Mouse (Mus musculus) gastrocnemius, postnatal 25 days (tissue): ENCODE data around the gene Gpr85. TPM values are rescaled to one million over a fixed set of nuclear protein-coding genes. Genes with fewer than 3 reads are reported as not detected.
"Not testable (repeated sequence)": the region's sequence is repeated elsewhere in the genome, so short reads cannot be mapped to it uniquely, and the experiment has no call there.

ENCODE experiments used
- DNase-seq: peaks from one replicate; pipeline ENCODE4 v3.0.0; 2022
- long read RNA-seq, 2 experiments: library from polyadenylated mRNA; stranded (forward); transcript quantifications; one replicate each; pipeline ENCODE4 v2.0.0; 2021
- total RNA-seq, 2 experiments: library from RNA; stranded (reverse); gene quantifications; 1 replicate in 1 of 2; 2 replicates in 1 of 2; pipeline ENCODE4 v1.2.3; 2021

Gpr85 gene
- under 1 TPM in 1 of 2 experiments, not detected in 1; 0.13 TPM for total RNA-seq
- long read RNA-seq, experiment 1, result 0 reads
- long read RNA-seq, experiment 2, result 0 reads

GRCm38 (mm10) chr6:13839345-13840054, at the start of gene Gpr85:
Gene Gpr85, minus strand, starts transcription at chr6:13839942.
- DNase-seq, result no peak

- DNase-seq, result no peak
Measured at GRCm38 (mm10) chr6:13884877-13885592, 45.3 kb upstream of the Gpr85 start.

GRCm38 (mm10) chr6:13882919-13883318, 43.2 kb upstream of the Gpr85 start:
- DNase-seq, result no peak

GRCm38 (mm10) chr6:13873959-13874358, 34.2 kb upstream of the Gpr85 start:
- DNase-seq, result no peak

- no peak for DNase-seq
Measured at GRCm38 (mm10) chr6:13872076-13872475, 32.3 kb upstream of the Gpr85 start.

- no peak for DNase-seq
Measured at GRCm38 (mm10) chr6:13871625-13871958, 31.9 kb upstream of the Gpr85 start.

- peak; percentile 86 for DNase-seq
Measured at GRCm38 (mm10) chr6:13870919-13871624, 31.3 kb upstream of the Gpr85 start, which contains the start of gene 2610001J05Rik. Gene 2610001J05Rik, minus strand, starts transcription at chr6:13871518.

- no peak for DNase-seq
Measured at GRCm38 (mm10) chr6:13870289-13870741, 30.6 kb upstream of the Gpr85 start.

- no peak for DNase-seq
Measured at GRCm38 (mm10) chr6:13860596-13860995, 20.9 kb upstream of the Gpr85 start.

GRCm38 (mm10) chr6:13859877-13860585, 20.3 kb upstream of the Gpr85 start:
- no peak for DNase-seq

- no peak for DNase-seq
Measured at GRCm38 (mm10) chr6:13854230-13854629, 14.5 kb upstream of the Gpr85 start.

GRCm38 (mm10) chr6:13853244-13853643, 13.5 kb upstream of the Gpr85 start:
- no peak for DNase-seq

GRCm38 (mm10) chr6:13846031-13846430, 6.3 kb upstream of the Gpr85 start:
- DNase-seq, result not testable (repeated sequence)

GRCm38 (mm10) chr6:13838677-13839344, 931 bp downstream of the Gpr85 start:
- DNase-seq, result peak; percentile 45

- no peak for DNase-seq
Measured at GRCm38 (mm10) chr6:13837916-13838676, 1.6 kb downstream of the Gpr85 start.

GRCm38 (mm10) chr6:13836967-13837570, 2.7 kb downstream of the Gpr85 start:
- DNase-seq, result no peak

GRCm38 (mm10) chr6:13835720-13836665, 3.7 kb downstream of the Gpr85 start:
- DNase-seq, result no peak

- no peak for DNase-seq
Measured at GRCm38 (mm10) chr6:13832770-13833169, 7.0 kb downstream of the Gpr85 start.

- DNase-seq, result no peak
Measured at GRCm38 (mm10) chr6:13828877-13829276, 10.9 kb downstream of the Gpr85 start.
